Mouse (Mus musculus) embryonic facial prominence, embryonic 11.5 days (tissue): ENCODE data around the gene Pomgnt1. TPM values are rescaled to one million over a fixed set of nuclear protein-coding genes. Genes with fewer than 3 reads are reported as not detected.

Experiments used
- ATAC-seq: fragments of 200-750 bp; cut with Nextera tagmentation; replicated peaks from 2 replicates; pipeline ENCODE4 v1.8.0; 2017; ENCODE audit warnings: low read depth; ENCODE audit not compliant: insufficient number of reproducible peaks, low FRiP score, low TSS enrichment
- DNase-seq: peaks from one replicate; pipeline ENCODE4 v3.0.0-alpha.2; 2015; ENCODE audit warnings: low spot score
- H3K27ac ChIP-seq: fragments of 300-500 bp; sonication (generic); replicated peaks from 2 replicates; pipeline ENCODE4 v1.5.1; 2014; ENCODE audit warnings: mild to moderate bottlenecking, low read depth, low read length, control low read depth
- H3K27me3 ChIP-seq: fragments of 300-500 bp; sonication (generic); 2 replicates; pipeline ENCODE4 v1.6.1; 2014; ENCODE audit warnings: mild to moderate bottlenecking, low read length, moderate library complexity, mixed read lengths; ENCODE audit not compliant: control insufficient read depth, insufficient read depth
- H3K36me3 ChIP-seq: fragments of 300-500 bp; sonication (generic); replicated peaks from 2 replicates; pipeline ENCODE4 v1.6.1; 2014; ENCODE audit warnings: low read depth, mild to moderate bottlenecking, low read length, moderate library complexity, mixed read lengths; ENCODE audit not compliant: control insufficient read depth, insufficient read depth
- H3K4me1 ChIP-seq: fragments of 300-500 bp; sonication (generic); 2 replicates; pipeline ENCODE4 v1.6.1; 2014; ENCODE audit warnings: low read length, mixed read lengths; ENCODE audit not compliant: control insufficient read depth, insufficient read depth
- H3K4me2 ChIP-seq: fragments of 300-500 bp; sonication (generic); 2 replicates; pipeline ENCODE4 v1.6.1; 2014; ENCODE audit warnings: low read depth, mild to moderate bottlenecking, control low read depth, low read length, moderate library complexity
- H3K4me3 ChIP-seq: fragments of 300-500 bp; sonication (generic); 2 replicates; pipeline ENCODE4 v1.5.1; 2014; ENCODE audit warnings: low read depth, low read length, control low read depth
- H3K9ac ChIP-seq: fragments of 300-500 bp; sonication (generic); replicated peaks from 2 replicates; pipeline ENCODE4 v1.6.1; 2014; ENCODE audit warnings: mild to moderate bottlenecking, control low read depth, low read length
- H3K9me3 ChIP-seq: fragments of 300-500 bp; sonication (generic); replicated peaks from 2 replicates; pipeline ENCODE4 v1.6.1; 2016; ENCODE audit warnings: mild to moderate bottlenecking, low read length, inconsistent platforms, mixed read lengths; ENCODE audit not compliant: control insufficient read depth
- WGBS: fragments of 180-500 bp; shearing (Covaris S2); extraction: QIAGEN DNeasy Blood & Tissue Kit; methylation state at CpG from one replicate; pipeline ENCODE4 v1.1.7; 2014; 5-methylcytosine and 5-hydroxymethylcytosine counted together
- polyA plus RNA-seq: library from polyadenylated mRNA; unstranded; fragments of >200 nt; fragmentation: Nextera tagmentation; extraction: Ambion mirVana; gene quantifications from 2 replicates; pipeline ENCODE4 v1.2.1, GENCODE M21; 2014

Gene Pomgnt1
- polyA plus RNA-seq, 1 experiment from 2014 or later = 52.7 TPM

DNA sequence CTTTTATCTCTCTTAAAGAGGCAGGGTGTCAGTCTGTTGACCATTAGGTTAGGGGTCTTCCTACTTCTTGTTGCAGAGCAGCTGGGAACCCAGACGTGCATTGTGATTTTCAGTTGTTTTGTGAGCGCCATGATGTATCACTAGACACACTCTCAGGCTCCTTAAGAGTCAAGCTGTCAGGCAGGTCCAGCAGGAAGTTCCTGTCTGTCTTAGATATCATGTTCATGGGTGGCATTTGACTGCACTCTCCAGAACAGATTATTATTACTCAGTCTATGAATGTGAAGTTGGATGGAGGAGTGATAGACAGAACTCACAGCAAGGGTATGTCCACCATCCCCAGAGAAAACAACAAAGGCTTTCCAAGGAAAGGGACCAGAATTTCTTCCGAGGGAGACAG, 80.8 kb downstream of the Pomgnt1 start:
- Histone ChIP-seq H3K9ac (no peak overlapping the region), H3K4me3 (no peak overlapping the region), H3K4me1 (no peaks in the 10 kb centered on the region), H3K36me3 (no peaks in the 10 kb centered on the region), H3K27ac (no peak overlapping the region), H3K27me3 (no peaks in the 10 kb centered on the region), H3K9me3 (no peaks in the 10 kb centered on the region), H3K4me2 (no peak overlapping the region)
- 71% methylated on average over 3 of the region's 3 CpGs for WGBS
- DNase-seq = no peak
- ATAC-seq = no peak

DNA sequence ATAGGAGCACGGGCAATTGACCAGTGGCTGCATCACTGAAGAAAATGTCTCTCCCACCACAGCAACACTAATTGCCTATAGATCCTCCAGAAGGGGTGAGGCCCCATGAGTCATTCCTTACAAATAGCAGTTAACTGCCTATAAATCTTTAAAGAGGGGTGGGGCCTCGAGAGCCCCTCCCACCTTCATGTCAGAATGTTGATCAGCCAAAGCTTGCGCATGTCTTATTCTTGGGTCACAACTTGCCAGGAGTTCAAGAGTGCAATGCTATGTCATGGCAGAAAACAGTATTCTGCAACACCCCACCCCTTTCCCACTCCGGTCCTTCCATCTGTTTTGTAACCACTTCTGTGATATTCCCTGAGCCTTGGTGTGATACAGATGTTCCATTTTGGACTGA, 82.9 kb downstream of the Pomgnt1 start:
- Histone ChIP-seq H3K4me2 (no peak overlapping the region), H3K9me3 (no peaks in the 10 kb centered on the region), H3K4me3 (no peak overlapping the region), H3K27ac (no peak overlapping the region), H3K27me3 (no peaks in the 10 kb centered on the region), H3K9ac (no peak overlapping the region), H3K36me3 (no peaks in the 10 kb centered on the region), H3K4me1 (no peaks in the 10 kb centered on the region)
- WGBS = 88% methylated on average over 4 of the region's 4 CpGs
- no peak for DNase-seq
- no peak for ATAC-seq

DNA sequence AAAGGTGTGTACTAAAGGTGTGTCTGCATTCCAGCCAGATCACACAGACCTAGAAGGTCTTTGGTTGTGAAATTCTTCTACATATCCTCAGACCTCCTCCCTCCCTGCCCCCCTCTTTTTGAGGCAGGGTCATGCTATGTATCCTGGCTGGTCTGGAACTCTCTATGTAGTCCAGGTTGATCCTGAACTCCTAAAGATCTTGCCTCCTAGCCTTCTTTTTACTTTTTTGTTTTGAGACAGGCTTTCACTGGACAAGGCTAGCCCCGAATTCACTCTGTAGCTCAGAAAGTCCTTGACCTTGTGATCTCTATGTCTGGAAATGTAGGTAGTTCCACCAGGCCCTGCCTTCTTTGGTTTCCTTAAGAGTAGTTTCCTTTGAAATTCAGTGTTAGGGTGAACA, 85.3 kb downstream of the Pomgnt1 start:
- ATAC-seq (no peak), DNase-seq (no peak)
- H3K4me3 ChIP-seq = no peak overlapping the region
- no peak overlapping the region for H3K9ac ChIP-seq
- H3K9me3 ChIP-seq = no peaks in the 10 kb centered on the region
- WGBS = 76% methylated on average over 1 of the region's 1 CpGs
- no peak overlapping the region for H3K27ac ChIP-seq
- H3K36me3 ChIP-seq = no peaks in the 10 kb centered on the region
- H3K4me2 ChIP-seq = no peak overlapping the region
- no peaks in the 10 kb centered on the region for H3K27me3 ChIP-seq
- no peaks in the 10 kb centered on the region for H3K4me1 ChIP-seq

Other genes with a start within 250 kb of the Pomgnt1 start
- gene Kncn, start 239.4 kb upstream of the Pomgnt1 start, polyA plus RNA-seq = not detected in 2 replicates
- gene 6430628N08Rik, start 233.2 kb upstream of the Pomgnt1 start, polyA plus RNA-seq = not detected in 2 replicates
- 1.0 and 1.4 TPM in 2 replicates for gene Dmbx1, start 183.9 kb upstream of the Pomgnt1 start, polyA plus RNA-seq
- 1.4 and 1.8 TPM in 2 replicates for gene Faah, start 105.9 kb upstream of the Pomgnt1 start, polyA plus RNA-seq
- 20.5 and 21.3 TPM in 2 replicates for gene Nsun4, start 70.0 kb upstream of the Pomgnt1 start, polyA plus RNA-seq
- gene Uqcrh, start 48.8 kb upstream of the Pomgnt1 start, polyA plus RNA-seq = 445 and 455 TPM in 2 replicates
- 74.8 and 78.4 TPM in 2 replicates for gene Lrrc41, start 48.6 kb upstream of the Pomgnt1 start, polyA plus RNA-seq
- 57.6 and 60.1 TPM in 2 replicates for gene Rad54l, start 150 bp upstream of the Pomgnt1 start, polyA plus RNA-seq
- gene Lurap1, start 27.5 kb downstream of the Pomgnt1 start, polyA plus RNA-seq = 1.6 and 2.1 TPM in 2 replicates
- gene Tspan1, start 43.8 kb downstream of the Pomgnt1 start, polyA plus RNA-seq = 0.24 TPM in 1 of 2 replicates, not detected in the other
- gene 1700042G07Rik, start 49.5 kb downstream of the Pomgnt1 start, polyA plus RNA-seq = not detected in 2 replicates
- gene Gm49337, start 49.5 kb downstream of the Pomgnt1 start, polyA plus RNA-seq = not detected in 2 replicates
- 49.0 and 50.5 TPM in 2 replicates for gene Pik3r3, start 97.8 kb downstream of the Pomgnt1 start, polyA plus RNA-seq